Mouse (Mus musculus) CH12.LX (cell line): ENCODE measurements around the gene Sipa1. TPM values are rescaled to one million over a fixed set of nuclear protein-coding genes. Genes with fewer than 3 reads are reported as not detected.
A peak's percentile ranks its signal among the peaks of the same experiment; 100 is the strongest.

Experiments used
- DNase-seq: peaks from one replicate; pipeline ENCODE4 v3.0.0-alpha.2; 2013; ENCODE audit errors: extremely low read depth
- H3K27ac ChIP-seq: 2 replicates; pipeline ENCODE4 v1.5.1; 2012; ENCODE audit warnings: low read depth, mild to moderate bottlenecking, control low read depth, moderate library complexity; ENCODE audit not compliant: insufficient read depth
- H3K27me3 ChIP-seq: replicated peaks from 2 replicates; pipeline ENCODE3; 2012; ENCODE audit warnings: inconsistent platforms
- H3K36me3 ChIP-seq, 2 experiments: replicated peaks in 1 of 2; 2 replicates each; pipeline versions ENCODE3 to v1.6.1; 2012; ENCODE audit warnings: inconsistent platforms in 1 of 2, low read length in 1 of 2, mild to moderate bottlenecking in 1 of 2, mixed read lengths in 1 of 2, moderate library complexity in 1 of 2; ENCODE audit not compliant: control insufficient read depth in 1 of 2, insufficient read depth in 1 of 2
- H3K4me1 ChIP-seq, 2 experiments: 2 replicates each; pipeline ENCODE4 v1.6.1; 2012; ENCODE audit warnings: inconsistent platforms in 1 of 2, moderate library complexity in 1 of 2; ENCODE audit not compliant: insufficient read depth in 2 of 2, control insufficient read depth in 1 of 2
- H3K4me2 ChIP-seq: 2 replicates; pipeline ENCODE4 v1.6.1; 2012; ENCODE audit warnings: low read depth, mild to moderate bottlenecking, control low read depth; ENCODE audit not compliant: poor library complexity, insufficient read depth, severe bottlenecking
- H3K4me3 ChIP-seq, 3 experiments: fragments of 150-350 bp in 1 of 3; sonication (generic) in 1 of 3; replicated peaks in 1 of 3; 2 replicates each; pipeline versions ENCODE3 to v1.5.1; 2011 to 2012; ENCODE audit warnings: low read depth in 2 of 3, low read length in 2 of 3, mild to moderate bottlenecking in 2 of 3, moderate library complexity in 2 of 3, control low read depth in 1 of 3, improper control_type of control experiment in 1 of 3, inconsistent platforms in 1 of 3, mixed read lengths in 1 of 3; ENCODE audit not compliant: poor library complexity in 1 of 3
- H3K79me2 ChIP-seq: replicated peaks from 2 replicates; pipeline ENCODE4 v1.6.1; 2012; ENCODE audit warnings: mild to moderate bottlenecking, moderate library complexity; ENCODE audit not compliant: control insufficient read depth, poor library complexity, insufficient read depth, severe bottlenecking; ENCODE audit errors: extremely low read depth
- H3K9ac ChIP-seq: 2 replicates; pipeline ENCODE4 v1.6.1; 2012; ENCODE audit warnings: low read depth, mild to moderate bottlenecking, control low read depth, moderate library complexity; ENCODE audit not compliant: insufficient read depth
- H3K9me3 ChIP-seq: replicated peaks from 2 replicates; pipeline ENCODE3; 2012; ENCODE audit warnings: low read length, inconsistent platforms, mixed read lengths
- CHD2 ChIP-seq: IDR thresholded peaks from 2 replicates; pipeline ENCODE4 v1.6.1; 2011; ENCODE audit warnings: low read length, improper control_type of control experiment
- ELF1 ChIP-seq: IDR thresholded peaks from 2 replicates; pipeline ENCODE4 v1.6.1; 2014; ENCODE audit warnings: low read depth, mild to moderate bottlenecking, inconsistent platforms, low read length, improper control_type of control experiment
- EP300 ChIP-seq: IDR thresholded peaks from 2 replicates; pipeline ENCODE4 v1.6.1; 2011; ENCODE audit warnings: low read length, improper control_type of control experiment
- ETS1 ChIP-seq: conservative IDR thresholded peaks from 2 replicates; pipeline ENCODE4 v1.6.1; 2012; ENCODE audit warnings: low read depth, mild to moderate bottlenecking, inconsistent platforms, low read length, improper control_type of control experiment, moderate library complexity
- JUN ChIP-seq: IDR thresholded peaks from 2 replicates; pipeline ENCODE4 v1.6.1; 2011; ENCODE audit warnings: low read depth, mild to moderate bottlenecking, low read length, improper control_type of control experiment, moderate library complexity; ENCODE audit not compliant: insufficient read depth
- KAT2A ChIP-seq: IDR thresholded peaks from 2 replicates; pipeline ENCODE4 v1.6.1; 2012; ENCODE audit warnings: low read length, improper control_type of control experiment, inconsistent platforms; ENCODE audit not compliant: insufficient replicate concordance
- MAFK ChIP-seq: IDR thresholded peaks from 2 replicates; pipeline ENCODE4 v1.6.1; 2011; ENCODE audit warnings: low read length, improper control_type of control experiment; ENCODE audit not compliant: insufficient replicate concordance
- MAX ChIP-seq: IDR thresholded peaks from 2 replicates; pipeline ENCODE4 v1.6.1; 2011; ENCODE audit warnings: low read length, improper control_type of control experiment
- MAZ ChIP-seq: IDR thresholded peaks from 2 replicates; pipeline ENCODE4 v1.6.1; 2012; ENCODE audit warnings: low read depth, mild to moderate bottlenecking, inconsistent platforms, low read length, improper control_type of control experiment, moderate library complexity
- MEF2A ChIP-seq: IDR thresholded peaks from 2 replicates; pipeline ENCODE4 v1.6.1; 2014; ENCODE audit warnings: low read depth, mild to moderate bottlenecking, inconsistent platforms, low read length, improper control_type of control experiment, borderline replicate concordance
- MYC ChIP-seq: IDR thresholded peaks from 2 replicates; pipeline ENCODE4 v1.6.1; 2011; ENCODE audit warnings: low read depth, mild to moderate bottlenecking, improper control_type of control experiment, low read length
- NELFE ChIP-seq: IDR thresholded peaks from 2 replicates; pipeline ENCODE4 v1.6.1; 2011; ENCODE audit warnings: low read depth, low read length, improper control_type of control experiment
- RAD21 ChIP-seq: IDR thresholded peaks from 2 replicates; pipeline ENCODE4 v1.6.1; 2011; ENCODE audit warnings: low read depth, mild to moderate bottlenecking, low read length, improper control_type of control experiment, moderate library complexity
- SMC3 ChIP-seq: IDR thresholded peaks from 2 replicates; pipeline ENCODE4 v1.6.1; 2011; ENCODE audit warnings: low read depth, low read length, improper control_type of control experiment
- TBP ChIP-seq: conservative IDR thresholded peaks from 2 replicates; pipeline ENCODE4 v1.6.1; 2011; ENCODE audit warnings: low read depth, low read length, improper control_type of control experiment
- USF1 ChIP-seq: IDR thresholded peaks from 2 replicates; pipeline ENCODE4 v1.6.1; 2014; ENCODE audit warnings: low read depth, mild to moderate bottlenecking, inconsistent platforms, low read length, improper control_type of control experiment
- ZC3H11A ChIP-seq: IDR thresholded peaks from 2 replicates; pipeline ENCODE4 v1.6.1; 2012; ENCODE audit warnings: low read depth, mild to moderate bottlenecking, inconsistent platforms, low read length, improper control_type of control experiment
- ZKSCAN1 ChIP-seq: IDR thresholded peaks from 2 replicates; pipeline ENCODE4 v1.6.1; 2012; ENCODE audit warnings: low read depth, inconsistent platforms, low read length, improper control_type of control experiment, borderline replicate concordance
- ZNF384 ChIP-seq: IDR thresholded peaks from 2 replicates; pipeline ENCODE4 v1.6.1; 2012; ENCODE audit warnings: low read depth, low read length, improper control_type of control experiment, inconsistent platforms
- dilution Hi-C: fragments of 300-500 bp; cut with MboI; formaldehyde crosslinking; loops from 2 replicates; pipeline ENCODE4 v1.14.3; 2020; ENCODE audit warnings: low sequenced_read_pairs; ENCODE audit not compliant: extremely low pct_unique_long_range_greater_than_20kb, extremely low pct_ligation_motif_present
- in situ Hi-C: fragments of 300-500 bp; cut with MboI; formaldehyde crosslinking; loops from 3 replicates; pipeline ENCODE4 v1.14.3; 2019; ENCODE audit warnings: low sequenced_read_pairs, low pct_ligation_motif_present, low pct_unique_long_range_greater_than_20kb, mixed read lengths
- polyA plus RNA-seq: library from polyadenylated mRNA; unstranded; fragments of >175 nt; gene quantifications from 2 replicates; pipeline ENCODE4 v1.2.1, GENCODE M21; 2012; ENCODE audit warnings: low read depth; ENCODE audit not compliant: insufficient read length
- total RNA-seq, 2 experiments: library from RNA; depleted of rRNA; stranded (reverse); fragments of 300-350 nt in 1 of 2; fragments of >200 nt in 1 of 2; gene quantifications; 2 replicates each; pipeline ENCODE4 v1.2.3; 2012 to 2014

Sipa1 gene
- total and polyA plus RNA-seq, 3 experiments = 17.6 to 54.6 (median 51.1) TPM

- Histone ChIP-seq H3K27me3 (no peaks in the 10 kb centered on the region), H3K79me2 (peaks cover 14% of the 10 kb centered on the region), H3K4me2 (peak overlapping the region; percentile 76; the same call in 1 of the 2 replicates), H3K36me3 (peaks cover 24 to 29% of the 10 kb centered on the region in 2 experiments), H3K9me3 (no peaks in the 10 kb centered on the region), H3K4me1 (peaks cover 6 to 35% of the 10 kb centered on the region in 2 experiments), H3K9ac (no peak overlapping the region; the same call in 1 of the 2 replicates), H3K4me3 (peak overlapping the region in 1 of 3 experiments; percentile 73), H3K27ac (no peak overlapping the region)
- no peak for DNase-seq
- in situ Hi-C loops = no loop called here
- dilution Hi-C loops = no loop called here
- TF ChIP-seq NELFE = no peak
- TF ChIP-seq JUN = no peak; the same call in 1 of the 2 replicates
- no peak for TF ChIP-seq MAZ
- TF ChIP-seq RAD21 = no peak
- TF ChIP-seq MYC = no peak
- TF ChIP-seq ZC3H11A = no peak
- TF ChIP-seq TBP = no peak
- no peak for TF ChIP-seq MAX
- no peak for TF ChIP-seq MEF2A
- no peak for TF ChIP-seq SMC3
- TF ChIP-seq KAT2A = no peak
- TF ChIP-seq MAFK = no peak
- TF ChIP-seq ELF1 = no peak
- TF ChIP-seq ZNF384 = no peak
- no peak for TF ChIP-seq USF1
- TF ChIP-seq CHD2 = no peak
- TF ChIP-seq ETS1 = no peak
- no peak for TF ChIP-seq ZKSCAN1
Measured at GRCm38 (mm10) chr19:5636036-5636570, 27.4 kb downstream of the Sipa1 start.

GRCm38 (mm10) chr19:5632120-5632519 is 31.4 kb downstream of the Sipa1 start:
- peak; percentile 16 for DNase-seq
- Histone ChIP-seq H3K9me3 (peaks cover 4% of the 10 kb centered on the region), H3K4me3 (no peak overlapping the region), H3K27ac (no peak overlapping the region), H3K9ac (no peak overlapping the region), H3K36me3 (no peaks in the 10 kb centered on the region), H3K27me3 (no peaks in the 10 kb centered on the region), H3K79me2 (no peaks in the 10 kb centered on the region), H3K4me2 (no peak overlapping the region), H3K4me1 (peaks cover 0 to 18% of the 10 kb centered on the region in 2 experiments; a peak in 2 of 4 replicates)
- in situ Hi-C loops = no loop called here
- TF ChIP-seq EP300 = 0 out of 2 replicates have a peak, but pooled peaks have one; percentile 34
- TF ChIP-seq ZC3H11A = no peak
- TF ChIP-seq ZNF384 = no peak
- TF ChIP-seq ETS1 = peak; percentile 64
- dilution Hi-C loops = no loop called here
